Mouse (Mus musculus): ENCODE measurements around the gene Tmem128. TPM values are rescaled to one million over a fixed set of nuclear protein-coding genes. Genes with fewer than 3 reads are reported as not detected.

The Tmem128 gene
- polyA plus RNA-seq, 1 experiment, result 23.4 TPM

DNA sequence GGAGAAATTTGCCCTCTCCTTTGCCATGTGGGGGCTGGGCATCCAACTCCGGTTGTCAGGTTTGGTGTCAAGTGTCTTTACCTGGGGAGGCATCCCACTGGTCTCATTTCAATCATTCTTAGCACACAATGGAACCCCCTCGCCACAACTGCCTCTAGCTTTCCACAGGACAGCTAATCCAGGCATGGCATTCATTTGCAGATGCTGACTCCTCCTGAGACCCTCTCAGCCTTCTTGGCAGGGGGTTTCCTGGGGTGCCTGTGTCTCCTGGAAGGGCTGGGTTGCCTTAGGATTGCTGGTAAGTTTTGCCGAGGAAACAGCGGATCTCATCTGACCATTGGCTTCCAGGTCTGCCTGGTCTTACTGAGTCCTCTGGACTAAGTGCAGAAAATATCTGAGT lies 15.8 kb downstream of the Tmem128 start, which contains the start of gene Otop1:
Gene Otop1 (plus strand): TSS at position 202 of the 400 bp plus-strand sequence.
- TF ChIP-seq POLR2A (IDR thresholded peaks at IDR 0.05; ENCODE audit: insufficient read depth, low read length), result no peak
- TF ChIP-seq CTCF (IDR thresholded peaks at IDR 0.05; ENCODE audit: low read depth, low read length), result no peak
- TF ChIP-seq EP300 (IDR thresholded peaks at IDR 0.05; ENCODE audit: insufficient read depth, low read depth, low read length), result peak; percentile 66
- Histone ChIP-seq H3K4me1 (ENCODE audit: control insufficient read depth, insufficient read depth, low read length) (no peaks in the 10 kb centered on the region), H3K36me3 (ENCODE audit: control insufficient read depth, insufficient read depth, low read length, poor library complexity, severe bottlenecking) (no peaks in the 10 kb centered on the region), H3K9me3 (replicated peaks; ENCODE audit: control insufficient read depth, insufficient read depth, low read length, poor library complexity, severe bottlenecking) (no peaks in the 10 kb centered on the region), H3K27ac (ENCODE audit: insufficient read depth, low read length) (no peak within 1 kb of the TSS), H3K27me3 (ENCODE audit: control insufficient read depth, insufficient read depth, low read length, poor library complexity, severe bottlenecking) (peaks cover 8% of the 10 kb centered on the region), H3K9ac (ENCODE audit: low read depth, poor library complexity, severe bottlenecking) (no peak within 1 kb of the TSS), H3K4me3 (ENCODE audit: low read depth, low read length) (peak within 1 kb of the TSS; percentile 15; the same call in 1 of the 2 replicates)

DNA sequence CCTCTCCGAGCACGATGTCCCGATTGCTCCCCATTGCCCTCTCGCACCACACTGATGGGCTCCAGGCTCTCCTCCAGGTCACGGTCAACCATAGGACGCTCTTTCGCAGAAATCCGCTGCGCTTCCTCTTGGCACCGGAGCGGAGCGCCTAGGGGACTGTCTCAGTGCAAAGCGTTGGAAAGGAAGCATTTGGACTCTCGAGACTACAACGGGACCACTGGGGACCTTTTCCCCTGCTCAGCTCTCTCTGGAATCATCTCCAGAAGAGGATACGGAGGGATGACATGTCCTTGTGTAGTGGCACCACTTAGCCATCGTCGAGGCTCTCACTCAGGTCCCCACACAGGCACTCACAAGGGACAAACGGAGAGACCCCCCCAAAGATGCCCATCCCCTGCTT lies 16.5 kb downstream of the Tmem128 start:
- TF ChIP-seq POLR2A (IDR thresholded peaks at IDR 0.05; ENCODE audit: insufficient read depth, low read length) (no peak), CTCF (IDR thresholded peaks at IDR 0.05; ENCODE audit: low read depth, low read length) (no peak), EP300 (IDR thresholded peaks at IDR 0.05; ENCODE audit: insufficient read depth, low read depth, low read length) (no peak)
- Histone ChIP-seq H3K27me3 (ENCODE audit: control insufficient read depth, insufficient read depth, low read length, poor library complexity, severe bottlenecking) (peaks cover 8% of the 10 kb centered on the region), H3K9ac (ENCODE audit: low read depth, poor library complexity, severe bottlenecking) (no peak overlapping the region), H3K4me1 (ENCODE audit: control insufficient read depth, insufficient read depth, low read length) (no peaks in the 10 kb centered on the region), H3K36me3 (ENCODE audit: control insufficient read depth, insufficient read depth, low read length, poor library complexity, severe bottlenecking) (no peaks in the 10 kb centered on the region), H3K9me3 (replicated peaks; ENCODE audit: control insufficient read depth, insufficient read depth, low read length, poor library complexity, severe bottlenecking) (no peaks in the 10 kb centered on the region), H3K4me3 (ENCODE audit: low read depth, low read length) (peak overlapping the region; percentile 15; the same call in 1 of the 2 replicates), H3K27ac (ENCODE audit: insufficient read depth, low read length) (no peak overlapping the region)

DNA sequence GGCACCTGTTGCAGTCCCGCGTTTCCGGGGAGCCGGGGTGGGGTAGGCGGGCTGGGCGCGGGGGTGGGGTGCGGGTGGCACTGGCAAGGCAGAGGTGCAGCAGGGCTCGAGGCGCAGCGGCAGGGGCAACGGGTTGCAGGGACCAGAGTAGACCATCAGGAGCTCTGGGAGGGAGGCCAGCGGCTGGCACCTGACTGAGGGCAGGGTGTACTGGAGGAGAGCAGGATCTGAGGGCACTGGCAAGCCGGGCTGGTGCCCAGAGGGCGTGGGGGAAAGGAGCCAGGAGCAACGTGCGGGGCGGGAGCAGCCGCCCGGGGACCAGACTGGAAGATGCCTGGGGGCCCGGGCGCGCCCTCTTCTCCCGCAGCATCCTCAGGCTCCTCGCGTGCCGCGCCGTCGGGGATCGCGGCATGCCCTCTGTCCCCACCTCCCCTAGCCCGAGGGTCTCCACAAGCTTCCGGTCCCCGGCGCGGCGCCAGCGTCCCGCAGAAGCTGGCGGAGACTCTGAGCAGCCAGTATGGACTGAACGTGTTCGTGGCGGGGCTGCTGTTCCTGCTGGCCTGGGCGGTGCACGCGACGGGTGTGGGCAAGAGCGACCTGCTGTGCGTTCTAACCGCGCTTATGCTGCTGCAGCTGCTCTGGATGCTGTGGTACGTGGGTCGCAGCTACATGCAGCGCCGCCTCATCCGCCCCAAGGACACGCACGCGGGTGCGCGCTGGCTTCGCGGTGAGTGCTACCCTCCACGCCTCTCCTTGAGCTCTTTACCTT lies 17.3 kb downstream of the Tmem128 start:
- Histone ChIP-seq H3K27ac (ENCODE audit: insufficient read depth, low read length) (no peak overlapping the region), H3K4me3 (ENCODE audit: low read depth, low read length) (peak overlapping the region; percentile 49), H3K4me1 (ENCODE audit: control insufficient read depth, insufficient read depth, low read length) (no peaks in the 10 kb centered on the region), H3K27me3 (ENCODE audit: control insufficient read depth, insufficient read depth, low read length, poor library complexity, severe bottlenecking) (peaks cover 8% of the 10 kb centered on the region), H3K9me3 (replicated peaks; ENCODE audit: control insufficient read depth, insufficient read depth, low read length, poor library complexity, severe bottlenecking) (no peaks in the 10 kb centered on the region), H3K9ac (ENCODE audit: low read depth, poor library complexity, severe bottlenecking) (no peak overlapping the region), H3K36me3 (ENCODE audit: control insufficient read depth, insufficient read depth, low read length, poor library complexity, severe bottlenecking) (no peaks in the 10 kb centered on the region)
- no peak for TF ChIP-seq POLR2A (IDR thresholded peaks at IDR 0.05; ENCODE audit: insufficient read depth, low read length)
- TF ChIP-seq CTCF (IDR thresholded peaks at IDR 0.05; ENCODE audit: low read depth, low read length), result no peak
- no peak for TF ChIP-seq EP300 (IDR thresholded peaks at IDR 0.05; ENCODE audit: insufficient read depth, low read depth, low read length)

DNA sequence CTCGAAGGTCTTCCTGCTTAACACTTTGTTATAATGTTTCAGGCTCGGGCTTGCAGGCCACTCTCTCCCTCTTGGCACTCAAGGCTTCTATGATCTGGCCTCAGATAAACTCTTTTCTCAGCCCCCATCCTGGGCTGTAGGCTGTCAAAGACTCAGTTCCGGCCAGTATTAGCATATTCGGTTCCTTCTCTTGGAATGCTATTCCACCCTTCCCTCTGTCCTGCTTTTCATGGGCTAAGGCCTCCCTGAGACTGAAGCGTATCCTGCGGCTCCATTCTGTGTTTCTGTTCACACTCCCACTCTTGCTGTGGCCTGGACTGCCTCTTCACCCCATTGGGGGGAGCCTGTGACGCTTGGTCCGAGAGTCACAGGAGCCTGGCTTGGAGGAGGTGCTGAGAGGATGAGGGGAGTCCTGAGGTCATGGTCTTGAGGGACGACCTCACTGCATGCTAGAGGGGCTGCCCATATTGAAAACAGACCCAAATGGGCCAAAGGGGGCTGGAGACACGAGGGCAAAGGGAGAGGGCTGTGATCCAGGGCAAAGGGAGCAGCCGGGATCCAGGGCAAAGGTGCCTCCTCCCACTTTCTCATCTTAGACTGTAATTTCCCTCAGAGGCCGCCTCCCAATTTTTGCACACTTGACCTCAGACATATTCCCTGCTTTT lies 18.1 kb downstream of the Tmem128 start:
- Histone ChIP-seq H3K4me3 (ENCODE audit: low read depth, low read length) (peak overlapping the region; percentile 49), H3K36me3 (ENCODE audit: control insufficient read depth, insufficient read depth, low read length, poor library complexity, severe bottlenecking) (no peaks in the 10 kb centered on the region), H3K27ac (ENCODE audit: insufficient read depth, low read length) (no peak overlapping the region), H3K9ac (ENCODE audit: low read depth, poor library complexity, severe bottlenecking) (no peak overlapping the region), H3K4me1 (ENCODE audit: control insufficient read depth, insufficient read depth, low read length) (no peaks in the 10 kb centered on the region), H3K9me3 (replicated peaks; ENCODE audit: control insufficient read depth, insufficient read depth, low read length, poor library complexity, severe bottlenecking) (no peaks in the 10 kb centered on the region), H3K27me3 (ENCODE audit: control insufficient read depth, insufficient read depth, low read length, poor library complexity, severe bottlenecking) (peaks cover 8% of the 10 kb centered on the region)
- TF ChIP-seq EP300 (IDR thresholded peaks at IDR 0.05; ENCODE audit: insufficient read depth, low read depth, low read length), result no peak
- TF ChIP-seq POLR2A (IDR thresholded peaks at IDR 0.05; ENCODE audit: insufficient read depth, low read length), result no peak
- TF ChIP-seq CTCF (IDR thresholded peaks at IDR 0.05; ENCODE audit: low read depth, low read length), result no peak

DNA sequence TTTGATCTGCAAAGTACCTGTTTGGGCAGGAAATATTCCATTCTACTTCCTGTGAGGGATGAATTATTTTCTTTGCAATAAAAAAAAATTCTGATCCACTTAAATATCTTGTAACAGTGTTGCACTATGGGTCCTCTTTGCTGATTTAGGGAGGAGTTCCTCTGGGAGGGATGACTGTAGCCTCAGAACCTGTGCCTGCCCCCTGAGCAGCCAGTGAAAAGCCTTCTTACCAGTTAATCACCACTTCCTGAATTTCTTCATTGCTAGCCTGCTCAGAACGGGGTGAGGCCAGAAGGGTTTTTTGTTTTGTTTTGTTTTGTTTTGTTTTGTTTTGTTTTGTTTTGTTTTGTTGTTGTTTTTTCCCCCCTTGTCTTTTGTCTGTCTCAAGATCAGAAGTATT lies 20.1 kb downstream of the Tmem128 start:
- Histone ChIP-seq H3K9me3 (replicated peaks; ENCODE audit: control insufficient read depth, insufficient read depth, low read length, poor library complexity, severe bottlenecking) (no peaks in the 10 kb centered on the region), H3K9ac (ENCODE audit: low read depth, poor library complexity, severe bottlenecking) (no peak overlapping the region), H3K4me1 (ENCODE audit: control insufficient read depth, insufficient read depth, low read length) (no peaks in the 10 kb centered on the region), H3K4me3 (ENCODE audit: low read depth, low read length) (no peak overlapping the region), H3K27me3 (ENCODE audit: control insufficient read depth, insufficient read depth, low read length, poor library complexity, severe bottlenecking) (peaks cover 8% of the 10 kb centered on the region), H3K27ac (ENCODE audit: insufficient read depth, low read length) (no peak overlapping the region), H3K36me3 (ENCODE audit: control insufficient read depth, insufficient read depth, low read length, poor library complexity, severe bottlenecking) (no peaks in the 10 kb centered on the region)
- no peak for TF ChIP-seq POLR2A (IDR thresholded peaks at IDR 0.05; ENCODE audit: insufficient read depth, low read length)
- TF ChIP-seq EP300 (IDR thresholded peaks at IDR 0.05; ENCODE audit: insufficient read depth, low read depth, low read length), result no peak
- TF ChIP-seq CTCF (IDR thresholded peaks at IDR 0.05; ENCODE audit: low read depth, low read length), result no peak

DNA sequence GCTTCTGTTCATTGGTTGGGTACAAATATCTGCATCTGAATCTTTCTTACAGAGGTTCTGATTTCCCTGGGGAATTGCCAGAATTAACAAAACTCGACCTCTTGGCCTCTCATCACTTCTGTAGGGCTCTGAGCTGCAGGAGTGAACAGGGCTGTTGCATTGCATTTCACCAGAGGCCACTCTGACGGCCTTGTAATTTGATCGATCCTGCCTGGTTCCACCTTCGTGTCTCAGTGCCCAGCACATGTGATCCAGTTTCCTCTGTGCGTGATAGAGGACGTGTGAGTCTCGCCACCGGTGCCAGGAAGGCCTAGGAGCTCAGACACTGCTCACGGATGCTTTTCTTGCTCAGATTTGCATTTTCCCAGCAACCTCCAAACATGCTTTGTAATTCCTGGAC lies 25.7 kb downstream of the Tmem128 start:
- no peaks in the 10 kb centered on the region for H3K4me1 ChIP-seq (ENCODE audit: control insufficient read depth, insufficient read depth, low read length)
- no peak for TF ChIP-seq CTCF (IDR thresholded peaks at IDR 0.05; ENCODE audit: low read depth, low read length)
- no peak for TF ChIP-seq POLR2A (IDR thresholded peaks at IDR 0.05; ENCODE audit: insufficient read depth, low read length)
- TF ChIP-seq EP300 (IDR thresholded peaks at IDR 0.05; ENCODE audit: insufficient read depth, low read depth, low read length), result no peak
- H3K27ac ChIP-seq (ENCODE audit: insufficient read depth, low read length), result no peak overlapping the region

More for the DNA sequence above, 25.7 kb downstream of the Tmem128 start:
- Histone ChIP-seq H3K9ac (ENCODE audit: low read depth, poor library complexity, severe bottlenecking) (no peak overlapping the region), H3K9me3 (replicated peaks; ENCODE audit: control insufficient read depth, insufficient read depth, low read length, poor library complexity, severe bottlenecking) (no peaks in the 10 kb centered on the region), H3K27me3 (ENCODE audit: control insufficient read depth, insufficient read depth, low read length, poor library complexity, severe bottlenecking) (no peaks in the 10 kb centered on the region), H3K36me3 (ENCODE audit: control insufficient read depth, insufficient read depth, low read length, poor library complexity, severe bottlenecking) (no peaks in the 10 kb centered on the region), H3K4me3 (ENCODE audit: low read depth, low read length) (no peak overlapping the region)
